Comparison of ENCODE assay signal across 13 mouse cellular contexts in genomic region chr17:67564845-67565244, GRCm38 (mm10).
DNase-seq lines count a peak whose midpoint lies in the region; ATAC-seq lines count a peak whose summit lies in the region.
"Had no signal": no experiment of that assay in that cellular context is flagged by ENCODE, and none has a peak within 500 bp of the region (broad histone marks: within the 10 kb centered on the region; RNA-seq: fewer than 3 reads in every experiment).

No protein-coding gene starts in this region.

- no peaks in the 10 kb centered on the region for H3K36me3 ChIP-seq in neural tube, embryonic 13.5 days
- H3K36me3 ChIP-seq in midbrain, embryonic 15.5 days (replicated peaks) = no peaks in the 10 kb centered on the region
- H3K36me3 ChIP-seq in midbrain, embryonic 13.5 days = no peaks in the 10 kb centered on the region

- 69% methylated on average over 3 of the region's 3 CpGs for WGBS in neural tube, embryonic 13.5 days
- 65% methylated on average over 3 of the region's 3 CpGs for WGBS in midbrain, embryonic 15.5 days
- 57% methylated on average over 3 of the region's 3 CpGs for WGBS in midbrain, embryonic 13.5 days

- H3K9me3 ChIP-seq in neural tube, embryonic 13.5 days = no peaks in the 10 kb centered on the region
- no peaks in the 10 kb centered on the region for H3K9me3 ChIP-seq in midbrain, embryonic 15.5 days
- H3K9me3 ChIP-seq in midbrain, embryonic 13.5 days = no peaks in the 10 kb centered on the region

- no peak overlapping the region for H3K9ac ChIP-seq in neural tube, embryonic 13.5 days
- no peak overlapping the region for H3K9ac ChIP-seq in midbrain, embryonic 15.5 days
- no peak overlapping the region for H3K9ac ChIP-seq in midbrain, embryonic 13.5 days (replicated peaks)

- DNase-seq in cerebellum, postnatal 10 days = peak; percentile 27 to 34
- no peak for DNase-seq in neural tube, embryonic 10.5 days (ENCODE audit: extremely low spot score, low spot score)
- DNase-seq in kidney, postnatal 36 days = peak; percentile 69 to 81
- DNase-seq in lung, postnatal 4 days = peak; percentile 32 to 72
- DNase-seq: cerebellum, adult 11-12 months had no signal

- 0 out of 2 replicates have a peak overlapping the region, but pooled peaks have one; percentile 46 for H3K27ac ChIP-seq in neural tube, embryonic 13.5 days (replicated peaks)
- no peak overlapping the region for H3K27ac ChIP-seq in midbrain, embryonic 15.5 days
- no peak overlapping the region for H3K27ac ChIP-seq in midbrain, embryonic 13.5 days
- H3K27ac ChIP-seq: stomach, postnatal 0 days had no signal

- ATAC-seq in cerebellum, adult (ENCODE audit: insufficient number of reproducible peaks, low FRiP score, low TSS enrichment) = no peak
- ATAC-seq in neural tube, embryonic 13.5 days (ENCODE audit: low read depth) = no peak
- no peak for ATAC-seq in midbrain, embryonic 15.5 days (replicated peaks)
- no peak for ATAC-seq in midbrain, embryonic 13.5 days
- ATAC-seq: forebrain, embryonic 14.5 days; hindbrain, embryonic 16.5 days had no signal

- no peak overlapping the region for H3K4me3 ChIP-seq in neural tube, embryonic 13.5 days
- H3K4me3 ChIP-seq in midbrain, embryonic 15.5 days = no peak overlapping the region
- no peak overlapping the region for H3K4me3 ChIP-seq in midbrain, embryonic 13.5 days (replicated peaks)
- H3K4me3 ChIP-seq: myocyte had no signal

- 0 out of 2 replicates have a peak, but pooled peaks cover 4% of the 10 kb centered on the region for H3K4me1 ChIP-seq in neural tube, embryonic 13.5 days (replicated peaks)
- H3K4me1 ChIP-seq in midbrain, embryonic 15.5 days = no peaks in the 10 kb centered on the region
- H3K4me1 ChIP-seq in midbrain, embryonic 13.5 days (replicated peaks) = no peaks in the 10 kb centered on the region; the same call in 1 of the 2 replicates

- H3K4me2 ChIP-seq in neural tube, embryonic 13.5 days = no peak overlapping the region
- no peak overlapping the region for H3K4me2 ChIP-seq in midbrain, embryonic 15.5 days
- no peak overlapping the region for H3K4me2 ChIP-seq in midbrain, embryonic 13.5 days (replicated peaks)

- H3K27me3 ChIP-seq in neural tube, embryonic 13.5 days = no peaks in the 10 kb centered on the region
- no peaks in the 10 kb centered on the region for H3K27me3 ChIP-seq in midbrain, embryonic 15.5 days (replicated peaks)
- no peaks in the 10 kb centered on the region for H3K27me3 ChIP-seq in midbrain, embryonic 13.5 days
